Mouse (Mus musculus) cerebellum, adult 9-10 months (tissue): ENCODE measurements around the gene Colq.
A peak's percentile ranks its signal among the peaks of the same experiment; 100 is the strongest.
"Not testable (repeated sequence)": the region's sequence is repeated elsewhere in the genome, so short reads cannot be mapped to it uniquely, and the experiment has no call there.

Experiments used
- DNase-seq: peaks from one replicate; pipeline ENCODE4 v3.0.0; 2022

Gene Colq

GRCm38 (mm10) chr14:31591243-31591642, at the start of gene Colq:
Gene Colq (minus strand): TSS chr14:31591343.
- no peak for DNase-seq

- no peak for DNase-seq
Observed at GRCm38 (mm10) chr14:31640346-31640889, 49.3 kb upstream of the Colq start, which contains the start of gene Gm49387. Gene Gm49387 (minus strand): TSS chr14:31640878.

- no peak for DNase-seq
Observed at GRCm38 (mm10) chr14:31630677-31631076, 39.5 kb upstream of the Colq start.

DNA sequence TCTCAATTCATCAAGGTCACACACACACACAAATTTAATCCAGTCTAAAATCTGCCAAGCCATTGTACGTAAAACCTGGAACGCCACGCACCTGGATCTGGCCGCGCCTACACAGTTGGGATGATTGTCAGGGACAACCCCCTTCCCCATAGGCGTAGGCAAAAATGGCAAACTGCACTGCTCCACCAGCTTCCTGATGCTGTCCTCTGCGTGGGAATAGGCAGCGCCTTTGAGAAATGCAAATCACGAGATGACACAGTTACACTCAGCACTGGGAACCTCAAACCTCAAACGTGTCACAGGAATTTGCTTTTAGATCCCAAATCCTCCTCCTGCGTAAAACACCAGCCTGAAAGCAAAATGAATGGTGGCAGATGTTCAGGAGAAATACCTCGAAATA, 31.6 kb upstream of the Colq start:
- no peak for DNase-seq

DNA sequence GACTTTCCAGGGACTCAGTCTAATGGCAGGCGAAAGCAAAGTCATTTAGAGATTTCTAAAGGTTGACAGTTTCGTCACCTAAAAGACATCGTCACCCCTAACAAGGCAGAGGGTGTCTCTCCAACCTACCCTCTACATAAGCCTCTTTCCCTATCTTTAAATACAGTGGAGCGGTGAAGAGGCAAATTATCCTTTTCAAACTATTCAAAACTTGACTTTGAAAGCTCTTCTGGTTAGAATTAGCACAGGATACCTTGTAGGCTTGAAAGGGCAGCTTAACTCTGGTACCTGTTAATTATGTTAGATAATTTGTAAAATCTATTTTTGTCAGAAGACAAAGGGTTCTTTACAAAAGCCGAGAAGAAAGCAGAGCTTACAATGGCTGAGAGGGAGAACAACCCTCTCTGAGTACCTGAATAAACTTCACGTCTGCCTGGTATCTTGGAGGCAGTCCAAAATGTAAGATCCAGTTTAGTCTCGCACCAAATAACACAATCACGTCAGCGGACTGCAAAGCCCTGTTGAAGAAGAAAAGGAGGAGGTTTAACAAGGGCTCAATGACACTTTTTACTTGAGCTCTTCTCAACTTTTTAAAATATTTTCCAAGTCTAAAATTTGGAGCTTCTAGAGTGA, 29.6 kb upstream of the Colq start:
- DNase-seq: no peak

- DNase-seq: no peak
Observed at GRCm38 (mm10) chr14:31617997-31618396, 26.9 kb upstream of the Colq start.

DNA sequence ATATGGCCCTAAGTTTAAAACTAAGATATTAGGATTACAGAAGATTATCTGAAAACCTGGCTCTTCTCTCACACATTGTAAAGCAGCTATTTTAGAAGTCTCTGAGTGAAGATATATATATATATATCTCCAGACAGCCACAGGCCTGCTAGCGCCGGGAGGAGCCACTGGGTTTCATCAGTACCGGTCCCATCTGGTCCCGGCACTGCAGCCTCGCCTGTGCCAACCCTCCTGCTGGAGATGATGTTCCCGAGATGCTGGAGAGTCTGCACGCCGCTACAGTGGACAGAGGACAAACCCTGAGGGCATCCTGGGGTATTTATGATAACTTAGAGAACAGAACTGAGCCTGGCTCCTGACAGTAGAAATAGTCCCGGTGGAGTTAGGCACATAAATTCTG, 26.1 kb upstream of the Colq start:
- DNase-seq: no peak

DNA sequence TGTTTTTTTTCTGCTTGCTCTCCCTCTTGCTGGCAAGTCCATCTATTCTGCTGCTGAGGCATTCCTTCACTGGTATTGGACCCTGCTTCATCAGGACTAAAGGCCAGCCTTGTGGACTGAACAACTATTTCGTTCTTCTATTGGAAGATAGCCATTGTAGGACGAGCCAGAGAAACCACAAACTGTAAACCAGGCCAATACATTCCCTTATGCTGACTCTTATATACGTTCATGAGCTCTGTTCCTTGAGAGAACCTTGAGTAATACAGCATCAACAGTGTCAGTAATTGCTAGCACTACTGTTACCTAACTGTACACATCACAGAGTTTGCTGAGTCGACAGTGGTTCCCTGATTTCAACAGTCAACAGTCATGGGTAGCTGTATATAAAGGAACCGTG, 22.5 kb upstream of the Colq start:
- no peak for DNase-seq

DNA sequence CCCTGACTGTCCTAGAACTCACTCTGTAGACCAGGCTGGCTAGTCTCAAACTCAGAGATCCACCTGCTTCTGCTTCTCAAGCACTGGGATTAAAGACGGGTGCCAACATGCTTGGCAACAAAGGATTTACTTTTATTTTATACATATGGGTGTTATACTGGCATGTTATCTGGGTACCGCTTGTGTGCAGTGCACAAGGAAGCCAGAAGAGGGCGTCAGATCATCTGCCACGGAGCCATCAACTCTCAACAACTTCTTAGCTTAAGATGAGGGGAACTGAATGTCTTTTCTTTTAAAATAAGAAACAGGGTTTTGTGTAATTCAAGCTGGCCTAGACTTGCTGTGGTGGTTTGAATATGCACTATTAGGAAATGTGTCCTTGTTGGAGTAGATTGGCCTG, 20.8 kb upstream of the Colq start:
- no peak for DNase-seq

DNA sequence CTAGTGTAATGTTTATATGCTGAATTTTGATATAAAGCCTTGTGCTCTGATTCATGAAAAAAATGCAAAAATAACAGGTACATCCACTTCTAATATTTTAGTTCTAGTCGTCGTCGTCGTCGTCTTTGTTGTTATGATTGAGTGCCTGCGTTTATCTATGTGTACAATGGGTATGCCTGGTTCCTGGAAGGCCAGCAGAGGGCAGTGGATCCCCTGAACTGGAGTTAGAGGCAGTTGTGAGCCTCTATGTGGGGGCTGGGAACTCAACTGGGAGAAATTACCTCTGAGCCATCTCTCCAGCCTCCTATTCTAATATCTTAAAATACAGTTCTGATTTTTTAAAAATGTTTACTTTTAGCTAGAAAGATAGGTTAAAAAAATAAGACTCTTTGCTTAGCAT, 14.4 kb upstream of the Colq start:
- DNase-seq: no peak

DNA sequence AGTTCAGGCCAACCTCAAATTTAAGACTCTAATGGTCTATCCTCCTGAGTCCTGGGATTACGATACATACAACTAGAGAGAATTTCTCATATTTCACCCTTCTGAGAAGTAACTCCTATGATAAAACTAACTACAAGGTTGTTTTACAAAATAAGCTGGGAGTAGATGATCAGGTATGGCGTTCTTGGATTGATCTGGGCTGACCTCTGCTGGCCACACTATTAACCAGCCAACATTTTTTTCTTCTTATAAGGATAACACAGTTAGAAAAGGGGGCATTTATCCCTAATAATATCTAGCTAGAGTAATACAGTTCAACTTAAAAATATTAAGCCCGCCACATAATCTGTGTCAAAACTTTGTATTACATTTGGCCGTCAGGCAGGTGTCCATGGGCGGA, 13.8 kb upstream of the Colq start:
- peak; percentile 20 for DNase-seq

GRCm38 (mm10) chr14:31602616-31602979, 11.5 kb upstream of the Colq start:
- not testable (repeated sequence) for DNase-seq

DNA sequence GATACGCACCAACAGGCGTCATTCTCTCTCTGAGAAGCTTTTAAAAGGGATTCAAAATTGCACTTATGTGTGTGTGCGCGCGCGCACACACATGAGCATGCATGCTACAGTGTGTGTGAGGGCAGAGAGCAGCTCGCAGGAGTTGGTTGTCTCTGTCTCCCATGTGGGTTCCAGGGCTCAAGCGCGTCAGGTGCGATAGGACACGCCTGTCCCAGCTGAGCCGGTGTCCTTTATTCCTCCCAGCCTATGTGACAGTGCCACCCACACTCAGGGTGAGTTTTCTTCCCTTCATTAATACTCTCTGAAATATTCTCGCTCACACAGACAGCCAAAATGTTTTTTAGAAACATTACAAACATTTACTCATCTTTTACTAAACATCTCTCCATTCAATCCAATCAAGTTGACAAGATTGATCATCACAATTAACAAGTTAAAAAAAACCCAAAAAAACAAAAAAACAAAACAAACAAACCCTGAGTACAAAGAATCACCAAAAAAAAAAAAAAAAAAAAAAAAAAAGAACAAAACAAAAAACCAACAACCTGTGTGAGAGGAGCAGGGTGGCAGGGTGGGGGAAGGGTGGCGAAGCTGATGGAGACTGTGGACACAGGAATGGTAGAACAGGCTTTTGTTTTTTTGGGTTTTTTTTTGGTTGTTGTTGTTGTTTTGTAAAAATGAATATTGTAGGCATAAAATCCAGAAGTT, 10.9 kb upstream of the Colq start:
- no peak for DNase-seq

GRCm38 (mm10) chr14:31597446-31597845, 6.3 kb upstream of the Colq start:
- DNase-seq: no peak

DNA sequence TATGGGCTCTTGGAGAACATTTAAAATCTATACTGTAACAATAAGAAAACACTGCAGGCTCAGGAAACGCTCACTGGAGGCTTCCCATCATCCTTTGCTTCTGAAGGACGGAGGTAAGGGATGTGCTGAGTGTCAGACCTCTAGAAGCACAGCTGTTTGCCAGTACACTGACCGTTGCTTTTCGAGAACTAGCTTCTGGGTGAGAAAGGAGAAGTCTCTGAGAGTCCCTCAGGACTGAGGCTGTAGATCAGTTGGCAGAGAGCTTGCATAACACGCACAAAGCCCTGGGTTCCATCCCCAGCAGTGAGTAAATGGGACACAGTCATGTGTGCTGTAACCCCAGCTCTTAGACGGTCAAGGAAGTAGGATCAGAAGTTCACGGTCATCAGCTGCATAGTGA, 5.3 kb upstream of the Colq start:
- DNase-seq: no peak

GRCm38 (mm10) chr14:31594693-31595092, 3.5 kb upstream of the Colq start:
- DNase-seq: no peak

DNA sequence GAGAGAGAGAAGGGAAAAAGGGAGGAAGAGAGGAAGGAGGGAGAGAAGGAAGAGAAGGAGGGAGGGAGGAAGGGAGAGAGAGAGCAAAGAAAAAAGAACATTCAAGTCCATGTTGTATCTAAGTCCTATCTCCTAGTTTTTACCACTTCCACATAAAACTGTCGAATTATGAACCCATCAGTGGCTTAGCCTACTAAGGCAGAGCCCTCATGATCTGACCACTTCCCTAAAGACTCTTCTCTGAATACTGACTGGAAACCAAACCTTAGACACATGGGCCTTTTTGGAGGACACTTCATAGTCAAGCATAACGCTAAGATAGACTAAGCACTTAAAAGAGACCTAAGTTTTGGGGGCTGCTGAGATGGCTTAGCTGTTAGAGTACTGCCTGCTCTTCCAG, 1.9 kb upstream of the Colq start:
- DNase-seq: no peak

- DNase-seq: no peak
Observed at GRCm38 (mm10) chr14:31586451-31586850, 4.7 kb downstream of the Colq start.

GRCm38 (mm10) chr14:31583082-31583481, 8.1 kb downstream of the Colq start:
- no peak for DNase-seq

DNA sequence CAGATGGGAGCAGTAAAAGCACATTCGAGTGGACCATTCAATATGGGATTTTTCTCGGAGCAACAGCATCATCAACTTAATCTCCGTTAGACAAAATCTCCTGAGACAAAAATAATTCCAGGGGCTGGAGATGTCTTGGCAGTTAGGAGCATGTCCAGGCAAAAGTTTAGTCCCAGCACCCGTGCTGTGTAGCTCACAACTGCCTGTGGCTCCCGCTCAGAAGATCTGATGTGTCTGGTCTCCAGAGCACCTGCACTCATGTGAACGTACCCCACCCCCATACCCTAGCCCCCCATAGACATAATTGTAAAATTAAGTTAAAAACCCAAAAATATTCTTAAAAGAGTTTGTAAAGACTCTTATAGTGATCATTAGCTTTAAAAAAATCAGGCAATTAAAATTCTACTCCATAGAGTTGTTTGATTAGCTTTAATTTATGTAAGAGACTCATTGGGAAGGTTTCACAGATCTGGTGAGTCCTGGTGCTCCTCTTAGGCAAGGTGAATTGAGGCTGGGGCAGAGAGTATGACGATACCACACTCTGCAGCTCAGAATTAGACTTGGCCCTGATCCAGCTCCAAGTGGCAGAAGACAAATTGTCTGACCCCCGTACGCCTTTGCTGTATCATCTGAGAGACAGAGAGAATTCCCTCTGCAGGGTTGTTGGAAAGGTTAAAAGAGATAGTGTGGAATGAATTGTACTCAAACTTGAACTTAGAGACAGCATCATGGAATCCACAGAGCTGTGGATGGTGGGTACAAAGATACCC, 13.0 kb downstream of the Colq start:
- no peak for DNase-seq

DNA sequence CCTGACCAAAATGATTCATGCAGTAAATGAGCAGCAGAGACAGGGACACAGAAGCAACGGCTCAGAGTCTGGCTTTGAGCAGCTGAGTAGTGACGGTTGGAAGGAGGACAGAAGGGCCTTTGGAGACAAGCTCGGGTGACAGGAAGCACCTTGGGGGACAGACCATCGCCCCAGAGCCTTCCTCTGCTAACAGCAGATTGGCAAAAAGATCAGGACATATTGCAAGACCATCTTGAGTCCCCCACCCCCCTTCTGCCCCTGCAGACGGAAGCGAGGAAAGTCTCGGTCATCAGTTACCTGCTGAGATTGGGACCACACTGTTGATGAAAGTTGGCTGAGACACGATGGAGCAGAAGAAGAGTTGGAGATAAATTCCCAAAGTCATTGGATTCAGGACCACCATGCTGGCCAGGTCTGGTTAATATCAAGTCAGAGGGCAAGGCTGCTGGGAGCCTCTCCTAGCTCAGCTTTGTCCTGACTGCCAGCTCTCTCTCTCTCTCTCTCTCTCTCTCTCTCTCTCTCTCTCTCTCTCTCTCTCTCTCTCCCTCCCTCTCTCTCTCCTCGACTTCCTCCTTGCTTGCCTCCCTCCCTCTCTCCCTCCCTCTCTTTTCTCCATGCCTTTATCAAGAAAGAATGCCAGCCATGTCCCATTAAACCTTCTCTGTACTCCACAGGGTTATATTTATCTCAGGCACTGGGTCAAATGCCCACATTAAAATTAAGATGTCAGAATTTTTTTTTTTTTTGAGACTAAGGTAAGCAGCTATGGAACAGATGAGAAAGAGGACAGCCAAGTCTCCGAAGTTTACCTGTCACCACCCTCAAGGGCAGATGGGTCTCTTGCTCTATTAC, 14.1 kb downstream of the Colq start:
- no peak for DNase-seq

DNA sequence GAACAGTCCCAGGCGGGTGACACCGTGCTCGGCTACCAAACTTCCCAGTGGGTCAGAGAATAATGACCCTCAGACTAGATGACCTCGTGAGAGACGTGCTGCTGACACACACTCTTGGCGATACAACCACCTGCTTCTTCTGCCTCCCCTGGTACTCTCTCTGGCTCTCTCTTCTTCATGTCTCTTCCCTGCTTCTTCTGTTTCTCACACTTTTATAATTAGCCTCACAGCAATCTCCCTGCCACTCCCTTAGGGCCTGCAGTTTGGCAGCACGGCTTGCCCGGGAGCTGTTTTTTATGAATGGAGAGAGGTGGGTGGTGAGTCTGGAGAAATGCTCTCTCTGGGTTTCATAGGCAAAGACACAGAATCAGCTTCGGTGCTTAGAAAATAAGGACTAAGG, 15.3 kb downstream of the Colq start:
- DNase-seq: no peak
